Mouse (Mus musculus): ENCODE results near the gene Ddx28.
"Not testable (repeated sequence)": the region's sequence is repeated elsewhere in the genome, so short reads cannot be mapped to it uniquely, and the experiment has no call there.

Ddx28 gene

GRCm38 (mm10) chr8:106012203-106012602 is 521 bp upstream of the Ddx28 start:
- DNase-seq (ENCODE audit: low read depth, low spot score), result not testable (repeated sequence)

DNA sequence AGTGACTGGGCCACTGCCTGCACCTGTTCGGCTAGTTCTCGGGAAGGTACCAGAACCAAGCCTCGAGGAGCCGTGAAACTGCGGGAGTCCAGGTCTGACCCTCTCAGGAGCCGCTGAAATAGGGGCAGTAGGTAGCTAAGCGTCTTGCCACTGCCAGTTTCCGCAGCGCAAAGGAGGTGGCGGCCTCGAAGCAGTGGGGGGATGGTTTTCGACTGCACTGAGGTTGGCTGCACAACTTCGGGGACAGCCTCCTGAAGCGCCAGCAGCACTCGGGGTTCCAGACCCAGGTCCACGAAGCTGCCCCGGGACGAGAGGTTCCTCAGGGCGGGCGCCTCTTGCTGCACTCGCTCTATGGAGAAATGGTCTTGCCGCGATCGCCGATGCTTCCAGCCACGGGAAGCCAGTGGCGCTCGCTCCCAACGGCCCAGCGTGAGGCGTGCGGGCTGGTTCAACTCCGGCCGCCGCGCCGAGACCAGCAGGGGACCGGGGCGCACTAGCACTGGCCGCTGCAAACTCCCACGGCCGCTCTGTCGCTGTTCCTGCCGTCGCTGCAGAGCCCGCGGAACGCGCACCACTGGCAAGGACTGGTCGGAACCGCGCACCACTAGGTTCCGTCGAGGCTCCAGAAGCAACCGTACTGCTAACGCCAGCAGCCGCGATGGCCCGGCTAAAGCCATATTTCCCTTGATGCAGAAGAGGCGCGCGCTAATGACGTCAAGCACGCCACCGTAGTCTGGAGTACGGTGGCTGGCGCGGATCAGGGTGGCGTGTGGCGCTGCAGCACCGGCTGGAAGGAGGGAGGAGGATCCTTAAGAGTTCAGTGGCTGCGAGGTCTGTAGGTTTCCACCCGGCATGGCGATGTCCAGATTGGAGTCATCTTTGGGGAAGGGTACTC is 687 bp downstream of the Ddx28 start:
- peak; percentile 94 for DNase-seq (ENCODE audit: low read depth, low spot score)

GRCm38 (mm10) chr8:106007891-106008290 is 3.8 kb downstream of the Ddx28 start:
- not testable (repeated sequence) for DNase-seq (ENCODE audit: low read depth, low spot score)

DNA sequence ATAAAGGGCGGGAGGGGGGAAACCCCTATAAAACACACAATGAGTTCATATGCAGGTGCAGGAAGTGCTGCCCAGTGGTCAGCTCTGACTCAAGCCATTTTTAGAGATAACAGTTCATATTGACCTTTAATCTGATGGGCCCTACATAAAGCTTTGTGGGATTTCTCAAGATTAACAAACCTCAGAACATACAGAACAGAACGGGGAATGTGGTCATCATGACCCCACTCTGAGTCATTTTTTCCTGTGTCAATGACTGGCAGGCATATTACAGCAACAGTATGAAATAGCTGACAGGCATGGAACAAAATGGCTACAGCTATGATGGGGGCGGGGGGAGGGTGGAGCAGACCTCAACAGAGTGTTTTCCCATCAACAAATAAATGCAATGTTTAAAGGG is 4.5 kb downstream of the Ddx28 start:
- no peak for DNase-seq (ENCODE audit: low read depth, low spot score)

- no peak for DNase-seq (ENCODE audit: low read depth, low spot score)
Measured at GRCm38 (mm10) chr8:106006413-106006812, 5.3 kb downstream of the Ddx28 start.

GRCm38 (mm10) chr8:106005875-106006274 is 5.8 kb downstream of the Ddx28 start, which contains the start of gene Dpep2nb:
Dpep2nb (minus strand) TSS chr8:106005975.
- DNase-seq (ENCODE audit: low read depth, low spot score), result no peak

- DNase-seq (ENCODE audit: low read depth, low spot score), result no peak
Measured at GRCm38 (mm10) chr8:106004538-106005207, 7.0 kb downstream of the Ddx28 start.

DNA sequence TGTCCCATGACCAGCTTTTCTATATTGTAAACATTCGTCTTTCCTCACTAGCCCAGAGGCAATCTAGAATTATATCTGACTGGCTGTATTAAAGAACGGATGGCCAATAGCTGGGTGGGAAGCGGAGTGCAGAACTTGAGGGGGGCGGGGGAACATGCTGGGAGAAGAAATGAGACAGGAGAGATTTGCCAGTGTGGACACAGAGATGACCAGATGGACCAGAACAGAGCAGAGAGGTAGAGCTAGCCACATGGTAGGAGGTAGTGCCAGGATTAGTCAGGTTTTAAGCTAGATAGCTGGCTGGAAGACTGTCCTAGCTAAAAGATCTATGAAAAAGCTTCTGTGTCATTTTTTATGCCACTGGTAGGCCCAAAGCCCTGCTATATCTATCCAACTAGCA is 9.8 kb downstream of the Ddx28 start:
- no peak for DNase-seq (ENCODE audit: low read depth, low spot score)

DNA sequence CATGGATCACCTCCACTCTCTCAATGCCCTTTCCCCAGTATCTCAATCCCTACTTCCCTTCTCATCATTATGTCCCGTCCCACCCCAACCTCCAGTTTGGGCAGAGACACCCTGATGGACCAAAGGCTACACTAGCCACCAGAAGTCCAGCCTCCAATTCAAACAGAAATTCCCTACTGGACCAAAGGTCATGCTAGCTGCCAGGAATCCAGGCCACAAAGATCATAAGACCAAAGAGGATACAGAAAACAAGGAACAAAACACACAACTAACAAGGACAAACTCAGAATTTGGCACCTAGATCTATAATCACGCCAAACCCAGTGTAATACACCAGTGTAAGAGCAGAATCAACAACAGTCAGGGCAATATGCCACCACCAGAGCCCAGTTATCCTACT is 12.7 kb downstream of the Ddx28 start:
- DNase-seq (ENCODE audit: low read depth, low spot score), result no peak

- DNase-seq (ENCODE audit: low read depth, low spot score), result no peak
Measured at GRCm38 (mm10) chr8:105996359-105996758, 15.3 kb downstream of the Ddx28 start.

GRCm38 (mm10) chr8:105993226-105993625 is 18.5 kb downstream of the Ddx28 start:
- no peak for DNase-seq (ENCODE audit: low read depth, low spot score)

- no peak for DNase-seq (ENCODE audit: low read depth, low spot score)
Measured at GRCm38 (mm10) chr8:105992499-105992898, 19.2 kb downstream of the Ddx28 start.

- no peak for DNase-seq (ENCODE audit: low read depth, low spot score)
Measured at GRCm38 (mm10) chr8:105991546-105991945, 20.1 kb downstream of the Ddx28 start.

DNA sequence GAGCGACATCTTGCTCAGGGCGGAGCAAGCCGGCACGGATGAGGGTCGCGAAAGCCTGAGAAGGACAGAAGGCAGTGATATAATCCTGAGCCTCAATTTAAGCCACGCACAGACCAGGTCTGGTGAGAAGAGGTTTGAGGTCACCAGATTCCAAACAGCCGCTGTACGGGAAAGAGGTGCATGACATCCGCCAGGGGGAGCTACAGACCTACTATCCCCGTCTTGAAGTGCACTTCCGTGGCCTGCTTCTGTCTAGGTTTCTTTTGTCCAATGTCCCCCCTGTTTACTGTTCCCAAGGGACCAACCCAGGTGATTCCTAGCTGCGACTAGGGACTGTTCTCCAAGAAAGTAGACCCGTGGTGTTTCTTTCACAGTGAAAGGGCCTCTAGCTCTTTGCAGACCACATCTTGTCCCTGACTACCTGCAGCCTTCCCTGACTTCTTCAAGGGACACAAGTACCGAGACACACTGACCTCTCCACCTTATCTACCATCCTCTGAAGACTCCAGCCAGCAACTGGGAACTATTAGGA is 20.8 kb downstream of the Ddx28 start, which contains the start of gene Dus2:
Gene Dus2, plus strand, starts transcription at position 482 of the 532 bp plus-strand sequence.
- DNase-seq (ENCODE audit: low read depth, low spot score), result peak; percentile 91

DNA sequence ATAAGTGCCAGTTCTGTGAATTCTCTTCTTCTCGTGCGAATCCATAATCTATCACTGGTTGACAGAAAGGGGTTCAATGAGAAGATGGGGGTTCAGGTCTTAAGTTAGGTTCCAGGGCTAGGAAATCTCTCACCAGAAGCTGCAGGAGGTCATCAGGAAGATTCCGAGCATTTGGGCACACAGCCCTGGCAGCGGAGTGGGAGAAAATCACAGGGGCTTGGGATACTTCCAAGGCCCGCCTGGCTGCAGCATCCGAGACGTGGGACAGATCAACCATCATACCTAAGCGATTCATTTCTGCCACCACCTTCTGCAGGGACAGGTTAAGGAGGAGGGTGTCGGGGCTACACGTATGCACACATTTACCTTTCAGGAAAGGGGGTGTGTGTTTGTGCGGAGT is 23.1 kb downstream of the Ddx28 start:
- no peak for DNase-seq (ENCODE audit: low read depth, low spot score)

- not testable (repeated sequence) for DNase-seq (ENCODE audit: low read depth, low spot score)
Measured at GRCm38 (mm10) chr8:105983406-105983805, 28.3 kb downstream of the Ddx28 start.

DNA sequence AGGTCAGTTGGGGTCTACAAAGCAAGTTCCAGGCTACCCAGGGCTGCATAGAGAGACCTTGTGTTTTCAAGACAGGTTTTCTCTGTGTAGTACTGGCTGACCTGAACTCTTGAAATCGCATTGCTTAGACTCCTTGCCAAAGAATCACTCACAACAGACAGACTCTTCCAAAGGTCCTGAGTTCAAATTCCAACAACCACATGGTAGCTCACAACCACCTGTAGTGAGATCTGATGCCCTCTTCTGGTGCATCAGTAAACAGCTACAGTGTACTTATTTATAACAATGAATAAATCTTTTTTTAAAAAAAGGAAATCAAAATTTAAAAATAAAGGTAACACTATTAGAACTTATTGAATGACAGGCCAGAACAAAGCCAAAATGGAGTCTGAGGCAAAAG is 30.5 kb downstream of the Ddx28 start:
- DNase-seq (ENCODE audit: low read depth, low spot score), result no peak

- DNase-seq (ENCODE audit: low read depth, low spot score), result no peak
Measured at GRCm38 (mm10) chr8:105979325-105979724, 32.4 kb downstream of the Ddx28 start, which contains the start of gene Dpep3. Dpep3 (minus strand) TSS chr8:105979429.

- no peak for DNase-seq (ENCODE audit: low read depth, low spot score)
Measured at GRCm38 (mm10) chr8:105975363-105975762, 36.3 kb downstream of the Ddx28 start.

GRCm38 (mm10) chr8:105971019-105971720 is 40.5 kb downstream of the Ddx28 start:
- no peak for DNase-seq (ENCODE audit: low read depth, low spot score)

DNA sequence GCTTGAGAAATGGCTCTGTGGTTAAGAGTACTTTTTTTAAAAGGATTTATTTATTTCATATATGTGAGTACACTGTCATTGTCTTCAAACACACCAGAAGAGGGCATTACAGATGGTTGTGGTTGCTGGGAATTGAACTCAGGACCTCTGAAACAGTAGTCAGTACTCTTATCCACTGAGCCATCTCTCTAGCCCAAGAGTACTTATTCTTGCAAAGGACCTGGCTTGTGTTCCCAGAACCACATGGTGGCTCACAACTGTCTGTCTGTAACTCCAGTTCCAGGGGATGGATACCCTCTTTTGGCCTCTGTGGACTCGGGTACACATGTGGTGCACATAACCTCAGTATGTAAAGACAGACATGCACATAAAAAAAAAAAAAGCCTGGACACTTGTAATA is 42.3 kb downstream of the Ddx28 start:
- DNase-seq (ENCODE audit: low read depth, low spot score), result no peak

Measured in mesoderm, embryonic 11.5 days (tissue).